Mouse (Mus musculus): ENCODE data around the gene Fam120a.

- TF ChIP-seq POLR2A (IDR thresholded peaks at IDR 0.05; ENCODE audit: insufficient read length, low read depth) (no peak), MYOD1 (IDR thresholded peaks at IDR 0.05; ENCODE audit: control insufficient read depth in 1 of 3, insufficient read length in 2 of 3, low read depth in 2 of 3) (no peak), TCF12 (IDR thresholded peaks at IDR 0.05; ENCODE audit: insufficient read depth, poor library complexity, severe bottlenecking) (no peak), USF1 (IDR thresholded peaks at IDR 0.05; ENCODE audit: low read depth) (no peak), E2F4 (IDR thresholded peaks at IDR 0.05; ENCODE audit: insufficient read depth) (no peak), TCF3 (IDR thresholded peaks at IDR 0.05; ENCODE audit: insufficient read length, low read depth) (no peak)
Measured at GRCm38 (mm10) chr13:48919756-48920415, 47.9 kb downstream of the Fam120a start.

Data from myocyte (in vitro differentiated cells).